Mouse (Mus musculus) CH12.LX (cell line): Measurements from ENCODE around the gene Rdh9. TPM values are rescaled to one million over a fixed set of nuclear protein-coding genes. Genes with fewer than 3 reads are reported as not detected.
"Not testable (repeated sequence)": the region's sequence is repeated elsewhere in the genome, so short reads cannot be mapped to it uniquely, and the experiment has no call there.

Experiments used
- DNase-seq: peaks from one replicate; pipeline ENCODE4 v3.0.0-alpha.2; 2013; ENCODE audit errors: extremely low read depth
- H3K27ac ChIP-seq: 2 replicates; pipeline ENCODE4 v1.5.1; 2012; ENCODE audit warnings: low read depth, mild to moderate bottlenecking, control low read depth, moderate library complexity; ENCODE audit not compliant: insufficient read depth
- H3K27me3 ChIP-seq: replicated peaks from 2 replicates; pipeline ENCODE3; 2012; ENCODE audit warnings: inconsistent platforms
- H3K36me3 ChIP-seq, 2 experiments: replicated peaks in 1 of 2; 2 replicates each; pipeline versions ENCODE3 to v1.6.1; 2012; ENCODE audit warnings: inconsistent platforms in 1 of 2, low read length in 1 of 2, mild to moderate bottlenecking in 1 of 2, mixed read lengths in 1 of 2, moderate library complexity in 1 of 2; ENCODE audit not compliant: control insufficient read depth in 1 of 2, insufficient read depth in 1 of 2
- H3K4me1 ChIP-seq, 2 experiments: 2 replicates each; pipeline ENCODE4 v1.6.1; 2012; ENCODE audit warnings: inconsistent platforms in 1 of 2, moderate library complexity in 1 of 2; ENCODE audit not compliant: insufficient read depth in 2 of 2, control insufficient read depth in 1 of 2
- H3K4me2 ChIP-seq: 2 replicates; pipeline ENCODE4 v1.6.1; 2012; ENCODE audit warnings: low read depth, mild to moderate bottlenecking, control low read depth; ENCODE audit not compliant: poor library complexity, insufficient read depth, severe bottlenecking
- H3K4me3 ChIP-seq, 3 experiments: fragments of 150-350 bp in 1 of 3; sonication (generic) in 1 of 3; replicated peaks in 1 of 3; 2 replicates each; pipeline versions ENCODE3 to v1.5.1; 2011 to 2012; ENCODE audit warnings: low read depth in 2 of 3, low read length in 2 of 3, mild to moderate bottlenecking in 2 of 3, moderate library complexity in 2 of 3, control low read depth in 1 of 3, improper control_type of control experiment in 1 of 3, inconsistent platforms in 1 of 3, mixed read lengths in 1 of 3; ENCODE audit not compliant: poor library complexity in 1 of 3
- H3K79me2 ChIP-seq: replicated peaks from 2 replicates; pipeline ENCODE4 v1.6.1; 2012; ENCODE audit warnings: mild to moderate bottlenecking, moderate library complexity; ENCODE audit not compliant: control insufficient read depth, poor library complexity, insufficient read depth, severe bottlenecking; ENCODE audit errors: extremely low read depth
- H3K9ac ChIP-seq: 2 replicates; pipeline ENCODE4 v1.6.1; 2012; ENCODE audit warnings: low read depth, mild to moderate bottlenecking, control low read depth, moderate library complexity; ENCODE audit not compliant: insufficient read depth
- H3K9me3 ChIP-seq: replicated peaks from 2 replicates; pipeline ENCODE3; 2012; ENCODE audit warnings: low read length, inconsistent platforms, mixed read lengths
- BHLHE40 ChIP-seq: IDR thresholded peaks from 2 replicates; pipeline ENCODE4 v1.6.1; 2011; ENCODE audit warnings: mild to moderate bottlenecking, low read depth, low read length, improper control_type of control experiment
- CTCF ChIP-seq, 2 experiments: IDR thresholded peaks in 1 of 2; conservative IDR thresholded peaks in 1 of 2; 2 replicates each; pipeline ENCODE4 v1.5.1; 2011 to 2012; ENCODE audit warnings: low read depth in 2 of 2, low read length in 2 of 2, improper control_type of control experiment in 1 of 2, inconsistent platforms in 1 of 2, mild to moderate bottlenecking in 1 of 2, moderate library complexity in 1 of 2
- E2F4 ChIP-seq: IDR thresholded peaks from 2 replicates; pipeline ENCODE4 v1.6.1; 2011; ENCODE audit warnings: low read depth, low read length, improper control_type of control experiment; ENCODE audit not compliant: insufficient replicate concordance
- ELF1 ChIP-seq: IDR thresholded peaks from 2 replicates; pipeline ENCODE4 v1.6.1; 2014; ENCODE audit warnings: low read depth, mild to moderate bottlenecking, inconsistent platforms, low read length, improper control_type of control experiment
- EP300 ChIP-seq: IDR thresholded peaks from 2 replicates; pipeline ENCODE4 v1.6.1; 2011; ENCODE audit warnings: low read length, improper control_type of control experiment
- ETS1 ChIP-seq: conservative IDR thresholded peaks from 2 replicates; pipeline ENCODE4 v1.6.1; 2012; ENCODE audit warnings: low read depth, mild to moderate bottlenecking, inconsistent platforms, low read length, improper control_type of control experiment, moderate library complexity
- GABPA ChIP-seq: IDR thresholded peaks from 2 replicates; pipeline ENCODE4 v1.6.1; 2012; ENCODE audit warnings: low read depth, low read length, improper control_type of control experiment, inconsistent platforms; ENCODE audit not compliant: insufficient replicate concordance
- MEF2A ChIP-seq: IDR thresholded peaks from 2 replicates; pipeline ENCODE4 v1.6.1; 2014; ENCODE audit warnings: low read depth, mild to moderate bottlenecking, inconsistent platforms, low read length, improper control_type of control experiment, borderline replicate concordance
- POLR2A ChIP-seq: IDR thresholded peaks from 2 replicates; pipeline ENCODE4 v1.6.1; 2011; ENCODE audit warnings: low read depth, mild to moderate bottlenecking, improper control_type of control experiment, low read length
- POLR2AphosphoS2 ChIP-seq: IDR thresholded peaks from 2 replicates; pipeline ENCODE4 v1.6.1; 2011; ENCODE audit warnings: low read depth, low read length, improper control_type of control experiment
- RAD21 ChIP-seq: IDR thresholded peaks from 2 replicates; pipeline ENCODE4 v1.6.1; 2011; ENCODE audit warnings: low read depth, mild to moderate bottlenecking, low read length, improper control_type of control experiment, moderate library complexity
- RCOR1 ChIP-seq: conservative IDR thresholded peaks from 2 replicates; pipeline ENCODE4 v1.6.1; 2012; ENCODE audit warnings: low read depth, mild to moderate bottlenecking, inconsistent platforms, low read length, improper control_type of control experiment
- SMC3 ChIP-seq: IDR thresholded peaks from 2 replicates; pipeline ENCODE4 v1.6.1; 2011; ENCODE audit warnings: low read depth, low read length, improper control_type of control experiment
- TCF12 ChIP-seq: IDR thresholded peaks from 2 replicates; pipeline ENCODE4 v1.6.1; 2014; ENCODE audit warnings: low read depth, mild to moderate bottlenecking, inconsistent platforms, low read length, improper control_type of control experiment
- USF1 ChIP-seq: IDR thresholded peaks from 2 replicates; pipeline ENCODE4 v1.6.1; 2014; ENCODE audit warnings: low read depth, mild to moderate bottlenecking, inconsistent platforms, low read length, improper control_type of control experiment
- ZKSCAN1 ChIP-seq: IDR thresholded peaks from 2 replicates; pipeline ENCODE4 v1.6.1; 2012; ENCODE audit warnings: low read depth, inconsistent platforms, low read length, improper control_type of control experiment, borderline replicate concordance
- ZMIZ1 ChIP-seq: IDR thresholded peaks from 2 replicates; pipeline ENCODE4 v1.6.1; 2012; ENCODE audit warnings: low read depth, mild to moderate bottlenecking, inconsistent platforms, low read length, improper control_type of control experiment
- ZNF384 ChIP-seq: IDR thresholded peaks from 2 replicates; pipeline ENCODE4 v1.6.1; 2012; ENCODE audit warnings: low read depth, low read length, improper control_type of control experiment, inconsistent platforms
- dilution Hi-C: fragments of 300-500 bp; cut with MboI; formaldehyde crosslinking; loops from 2 replicates; pipeline ENCODE4 v1.14.3; 2020; ENCODE audit warnings: low sequenced_read_pairs; ENCODE audit not compliant: extremely low pct_unique_long_range_greater_than_20kb, extremely low pct_ligation_motif_present
- in situ Hi-C: fragments of 300-500 bp; cut with MboI; formaldehyde crosslinking; loops from 3 replicates; pipeline ENCODE4 v1.14.3; 2019; ENCODE audit warnings: low sequenced_read_pairs, low pct_ligation_motif_present, low pct_unique_long_range_greater_than_20kb, mixed read lengths
- polyA plus RNA-seq: library from polyadenylated mRNA; unstranded; fragments of >175 nt; gene quantifications from 2 replicates; pipeline ENCODE4 v1.2.1, GENCODE M21; 2012; ENCODE audit warnings: low read depth; ENCODE audit not compliant: insufficient read length
- total RNA-seq, 2 experiments: library from RNA; depleted of rRNA; stranded (reverse); fragments of 300-350 nt in 1 of 2; fragments of >200 nt in 1 of 2; gene quantifications; 2 replicates each; pipeline ENCODE4 v1.2.3; 2012 to 2014

Gene Rdh9
- total and polyA plus RNA-seq, 3 experiments, result 0.09 TPM; not detected in 2

GRCm38 (mm10) chr10:127829121-127829520, 52.9 kb downstream of the Rdh9 start:
- no peak for TF ChIP-seq TCF12
- TF ChIP-seq POLR2A, result no peak
- no peak for TF ChIP-seq E2F4
- no peak for TF ChIP-seq SMC3
- TF ChIP-seq RCOR1, result no peak
- no peak for TF ChIP-seq EP300
- no peak for TF ChIP-seq ZNF384
- no peak for TF ChIP-seq BHLHE40
- no peak for TF ChIP-seq ZMIZ1
- TF ChIP-seq MEF2A, result no peak
- no peak for TF ChIP-seq ELF1
- TF ChIP-seq ETS1, result no peak
- no peak for TF ChIP-seq CTCF (conservative IDR thresholded peaks at IDR 0.05 in 1 of 2, IDR thresholded peaks at IDR 0.05 in 1 of 2; ENCODE audit: low read depth in 2 of 2, low read length in 2 of 2)
- TF ChIP-seq RAD21, result no peak
- TF ChIP-seq ZKSCAN1, result no peak
- TF ChIP-seq GABPA, result no peak
- no peak for TF ChIP-seq USF1
- TF ChIP-seq POLR2AphosphoS2, result no peak
- Histone ChIP-seq H3K9ac (no peak overlapping the region), H3K27me3 (peaks cover 9% of the 10 kb centered on the region), H3K9me3 (no peaks in the 10 kb centered on the region), H3K4me2 (no peak overlapping the region), H3K27ac (no peak overlapping the region), H3K36me3 (no peaks in the 10 kb centered on the region), H3K79me2 (no peaks in the 10 kb centered on the region), H3K4me1 (0 out of 4 replicates have a peak, but pooled peaks cover 0 to 2% of the 10 kb centered on the region in 2 experiments), H3K4me3 (no peak overlapping the region)
- no peak for DNase-seq
- dilution Hi-C loops, result no loop called here
- in situ Hi-C loops, result no loop called here

DNA sequence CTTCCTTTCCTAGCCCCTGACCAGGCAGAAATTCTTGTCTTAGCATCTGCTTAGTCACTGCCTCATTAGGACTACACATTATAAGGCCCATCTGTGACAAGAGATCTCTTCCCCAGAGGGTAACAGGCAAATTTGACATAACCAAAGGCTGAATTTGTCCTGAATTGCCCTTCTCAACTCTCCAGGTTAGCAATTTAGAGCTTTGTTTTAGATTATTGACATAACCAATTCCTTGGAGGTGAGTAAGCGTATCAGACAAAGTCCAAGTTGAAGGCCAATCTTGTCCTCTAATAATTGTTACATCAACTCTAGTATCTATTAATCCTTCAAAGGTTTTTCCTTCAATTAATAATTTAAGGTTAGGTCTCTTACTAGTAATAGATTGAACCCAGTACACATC, 58.0 kb downstream of the Rdh9 start:
- H3K4me3 ChIP-seq, dilution Hi-C loops, H3K4me2 ChIP-seq, DNase-seq, H3K9ac ChIP-seq, in situ Hi-C loops, H3K79me2 ChIP-seq, H3K36me3 ChIP-seq, H3K27ac ChIP-seq, H3K4me1 ChIP-seq: not testable (repeated sequence)
- H3K9me3 ChIP-seq, result peaks cover 12% of the 10 kb centered on the region
- H3K27me3 ChIP-seq, result peaks cover 23% of the 10 kb centered on the region
